Mouse (Mus musculus) stomach, embryonic 14.5 days (tissue): ENCODE measurements around the gene Klf12. TPM values are rescaled to one million over a fixed set of nuclear protein-coding genes. Genes with fewer than 3 reads are reported as not detected.

Source experiments
- ATAC-seq: fragments of 200-750 bp; cut with Nextera tagmentation; 2 replicates; pipeline ENCODE4 v1.8.0; 2017; ENCODE audit warnings: low read depth, moderate TSS enrichment; ENCODE audit not compliant: insufficient number of reproducible peaks, insufficient read depth, low FRiP score
- H3K27ac ChIP-seq: fragments of 300-500 bp; sonication (generic); 2 replicates; pipeline ENCODE4 v1.5.1; 2014; ENCODE audit warnings: mild to moderate bottlenecking, low read length, moderate library complexity, mixed read lengths
- H3K27me3 ChIP-seq: fragments of 300-500 bp; sonication (generic); 2 replicates; pipeline ENCODE4 v1.6.1; 2014; ENCODE audit warnings: low read length, control low read depth, mixed read lengths; ENCODE audit not compliant: control insufficient read depth, insufficient read depth
- H3K36me3 ChIP-seq: fragments of 300-500 bp; sonication (generic); 2 replicates; pipeline ENCODE4 v1.6.1; 2014; ENCODE audit warnings: mild to moderate bottlenecking, control low read depth, low read length, moderate library complexity, mixed read lengths; ENCODE audit not compliant: control insufficient read depth, insufficient read depth
- H3K4me1 ChIP-seq: fragments of 300-500 bp; sonication (generic); 2 replicates; pipeline ENCODE4 v1.6.1; 2014; ENCODE audit warnings: low read length, control low read depth, mixed read lengths; ENCODE audit not compliant: control insufficient read depth, insufficient read depth
- H3K4me2 ChIP-seq: fragments of 300-500 bp; sonication (generic); replicated peaks from 2 replicates; pipeline ENCODE4 v1.6.1; 2014; ENCODE audit warnings: low read depth, low read length, control low read depth
- H3K4me3 ChIP-seq: fragments of 300-500 bp; sonication (generic); 2 replicates; pipeline ENCODE4 v1.5.1; 2014; ENCODE audit warnings: low read depth, low read length, control low read depth
- H3K9ac ChIP-seq: fragments of 300-500 bp; sonication (generic); replicated peaks from 2 replicates; pipeline ENCODE4 v1.6.1; 2014; ENCODE audit warnings: low read depth, mild to moderate bottlenecking, control low read depth, low read length, moderate library complexity, mixed read lengths
- H3K9me3 ChIP-seq: fragments of 300-500 bp; sonication (generic); 2 replicates; pipeline ENCODE4 v1.6.1; 2016; ENCODE audit warnings: low read depth, low read length, control low read depth; ENCODE audit not compliant: control insufficient read depth
- WGBS: fragments of 180-500 bp; shearing (Covaris S2); extraction: QIAGEN DNeasy Blood & Tissue Kit; methylation state at CpG from one replicate; pipeline ENCODE4 v1.1.7; 2014; 5-methylcytosine and 5-hydroxymethylcytosine counted together
- polyA plus RNA-seq: library from polyadenylated mRNA; unstranded; fragments of >200 nt; fragmentation: Nextera tagmentation; extraction: Ambion mirVana; gene quantifications from 2 replicates; pipeline ENCODE4 v1.2.1, GENCODE M21; 2014

Gene Klf12
- polyA plus RNA-seq, 1 experiment from 2014 or later = 22.4 TPM

GRCm38 (mm10) chr14:100224151-100224550 is 60.3 kb downstream of the Klf12 start:
- H3K4me1 ChIP-seq = no peaks in the 10 kb centered on the region
- no peak overlapping the region for H3K27ac ChIP-seq
- no peak for ATAC-seq
- H3K9me3 ChIP-seq = no peaks in the 10 kb centered on the region
- no peak overlapping the region for H3K4me3 ChIP-seq
- 45% methylated on average over 4 of the region's 4 CpGs for WGBS
- H3K36me3 ChIP-seq = no peaks in the 10 kb centered on the region
- no peaks in the 10 kb centered on the region for H3K27me3 ChIP-seq
- no peak overlapping the region for H3K9ac ChIP-seq
- no peak overlapping the region for H3K4me2 ChIP-seq

GRCm38 (mm10) chr14:100222260-100222659 is 62.2 kb downstream of the Klf12 start:
- 91% methylated on average over 4 of the region's 4 CpGs for WGBS
- Histone ChIP-seq H3K27ac (no peak overlapping the region), H3K9me3 (no peaks in the 10 kb centered on the region), H3K4me1 (no peaks in the 10 kb centered on the region), H3K36me3 (no peaks in the 10 kb centered on the region), H3K9ac (no peak overlapping the region), H3K4me3 (no peak overlapping the region), H3K4me2 (no peak overlapping the region), H3K27me3 (no peaks in the 10 kb centered on the region)
- no peak for ATAC-seq

- Histone ChIP-seq H3K4me2 (no peak overlapping the region), H3K4me3 (no peak overlapping the region), H3K27me3 (no peaks in the 10 kb centered on the region), H3K9ac (no peak overlapping the region), H3K36me3 (no peaks in the 10 kb centered on the region), H3K9me3 (no peaks in the 10 kb centered on the region), H3K4me1 (no peaks in the 10 kb centered on the region; the same call in 1 of the 2 replicates), H3K27ac (no peak overlapping the region)
- 30% methylated on average over 4 of the region's 4 CpGs for WGBS
- ATAC-seq = no peak
Measured at GRCm38 (mm10) chr14:100215213-100215785, 69.2 kb downstream of the Klf12 start.

GRCm38 (mm10) chr14:100213066-100213465 is 71.4 kb downstream of the Klf12 start:
- H3K4me2 ChIP-seq = no peak overlapping the region
- ATAC-seq = no peak
- no peaks in the 10 kb centered on the region for H3K9me3 ChIP-seq
- WGBS = 75% methylated on average over 7 of the region's 7 CpGs
- H3K4me1 ChIP-seq = no peaks in the 10 kb centered on the region; the same call in 1 of the 2 replicates
- H3K27ac ChIP-seq = no peak overlapping the region
- no peak overlapping the region for H3K4me3 ChIP-seq
- no peaks in the 10 kb centered on the region for H3K27me3 ChIP-seq
- H3K36me3 ChIP-seq = no peaks in the 10 kb centered on the region
- H3K9ac ChIP-seq = no peak overlapping the region

- Histone ChIP-seq H3K9me3 (no peaks in the 10 kb centered on the region), H3K4me1 (no peaks in the 10 kb centered on the region; the same call in 1 of the 2 replicates), H3K4me3 (no peak overlapping the region), H3K9ac (no peak overlapping the region), H3K27me3 (no peaks in the 10 kb centered on the region), H3K36me3 (no peaks in the 10 kb centered on the region), H3K4me2 (no peak overlapping the region), H3K27ac (no peak overlapping the region)
- WGBS = 88% methylated on average over 4 of the region's 4 CpGs
- no peak for ATAC-seq
Measured at GRCm38 (mm10) chr14:100211826-100212117, 72.7 kb downstream of the Klf12 start.

GRCm38 (mm10) chr14:100211036-100211825 is 73.2 kb downstream of the Klf12 start:
- no peaks in the 10 kb centered on the region; the same call in 1 of the 2 replicates for H3K4me1 ChIP-seq
- no peak overlapping the region for H3K9ac ChIP-seq
- no peaks in the 10 kb centered on the region for H3K36me3 ChIP-seq
- no peaks in the 10 kb centered on the region for H3K9me3 ChIP-seq
- H3K4me2 ChIP-seq = no peak overlapping the region
- H3K27ac ChIP-seq = no peak overlapping the region
- 72% methylated on average over 11 of the region's 11 CpGs for WGBS
- ATAC-seq = no peak
- no peak overlapping the region for H3K4me3 ChIP-seq
- no peaks in the 10 kb centered on the region for H3K27me3 ChIP-seq

DNA sequence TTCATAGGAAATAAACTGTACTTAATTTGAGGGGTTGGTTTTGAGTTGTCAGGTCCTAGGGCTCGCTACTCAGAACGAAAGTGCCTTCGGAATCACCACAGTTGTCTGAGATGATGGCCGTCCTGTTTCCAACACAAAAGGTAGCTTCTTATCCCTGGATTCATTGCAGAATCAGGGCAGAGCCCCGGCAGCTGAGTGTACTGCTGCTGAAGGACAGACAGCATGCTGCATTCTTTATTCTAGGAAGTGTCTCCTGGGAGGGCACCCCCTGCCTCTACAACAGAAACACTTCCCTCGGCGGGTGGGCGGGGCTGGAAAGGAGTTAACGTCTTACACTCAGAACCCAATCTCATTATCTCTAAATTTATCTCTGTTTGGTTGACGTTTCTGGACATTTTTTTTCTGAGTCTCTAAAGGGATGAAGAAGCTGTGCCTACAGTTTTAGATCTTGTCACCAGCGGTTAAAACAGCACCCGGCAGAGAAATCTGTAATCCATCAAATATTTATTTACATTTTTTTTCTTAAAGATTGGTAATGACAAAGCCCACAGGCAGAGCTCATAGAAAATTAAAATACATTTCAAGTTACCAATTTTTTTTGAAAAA is 74.6 kb downstream of the Klf12 start:
- Histone ChIP-seq H3K9me3 (no peaks in the 10 kb centered on the region), H3K4me1 (no peaks in the 10 kb centered on the region; the same call in 1 of the 2 replicates), H3K36me3 (no peaks in the 10 kb centered on the region), H3K9ac (no peak overlapping the region), H3K27ac (no peak overlapping the region), H3K4me3 (no peak overlapping the region), H3K4me2 (no peak overlapping the region), H3K27me3 (no peaks in the 10 kb centered on the region)
- WGBS = 40% methylated on average over 12 of the region's 12 CpGs
- no peak for ATAC-seq

DNA sequence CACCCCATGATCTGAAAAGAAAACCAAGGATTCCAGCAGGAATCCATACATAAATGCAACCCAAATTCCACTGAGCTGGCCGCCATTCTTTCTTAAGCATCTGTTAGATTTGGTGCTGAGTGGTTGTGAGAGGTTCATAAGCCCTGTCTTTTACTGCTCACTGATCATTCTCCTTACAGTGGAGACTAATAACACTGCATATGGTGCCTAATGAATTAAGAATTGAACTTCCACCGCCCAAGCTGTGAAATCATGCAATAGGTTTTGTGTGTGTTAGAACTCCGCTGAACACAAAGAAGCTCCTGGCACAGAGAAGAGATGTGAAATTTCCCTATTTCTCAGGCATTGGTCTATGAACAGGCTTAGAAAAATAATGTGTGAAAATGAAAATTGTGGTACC is 77.4 kb downstream of the Klf12 start:
- Histone ChIP-seq H3K9ac (no peak overlapping the region), H3K4me1 (no peaks in the 10 kb centered on the region), H3K4me3 (no peak overlapping the region), H3K4me2 (no peak overlapping the region), H3K27ac (no peak overlapping the region), H3K36me3 (no peaks in the 10 kb centered on the region), H3K27me3 (no peaks in the 10 kb centered on the region), H3K9me3 (no peaks in the 10 kb centered on the region)
- no peak for ATAC-seq
- 92% methylated on average over 3 of the region's 3 CpGs for WGBS
